Mouse (Mus musculus) ZHBTc4 (cell line): ENCODE measurements around the gene Zeb2.

Experiments used
- DNase-seq: peaks from one replicate; pipeline ENCODE4 v3.0.0-alpha.2; 2011; ENCODE audit warnings: low read depth, low spot score

Zeb2 gene

DNA sequence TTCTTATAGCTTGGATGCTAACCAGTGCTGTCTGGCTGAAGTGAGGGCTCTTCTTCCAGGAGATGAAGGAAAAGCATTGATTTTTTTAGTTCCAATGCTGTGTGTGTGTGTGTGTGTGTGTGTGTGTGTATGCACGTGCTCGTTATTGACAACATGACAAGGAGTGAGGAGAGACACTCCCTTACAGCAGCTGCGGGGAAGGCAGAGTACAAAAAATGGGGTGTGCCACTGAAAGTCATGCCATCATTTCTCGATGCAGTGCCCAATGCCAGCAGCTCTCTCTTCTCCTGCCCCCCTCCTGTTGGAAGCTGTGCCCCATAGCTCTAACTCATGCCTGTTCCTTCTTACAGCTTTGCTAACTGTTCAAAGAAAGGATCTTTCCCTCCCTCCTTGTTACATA is 56.4 kb downstream of the Zeb2 start:
- DNase-seq: no peak

DNA sequence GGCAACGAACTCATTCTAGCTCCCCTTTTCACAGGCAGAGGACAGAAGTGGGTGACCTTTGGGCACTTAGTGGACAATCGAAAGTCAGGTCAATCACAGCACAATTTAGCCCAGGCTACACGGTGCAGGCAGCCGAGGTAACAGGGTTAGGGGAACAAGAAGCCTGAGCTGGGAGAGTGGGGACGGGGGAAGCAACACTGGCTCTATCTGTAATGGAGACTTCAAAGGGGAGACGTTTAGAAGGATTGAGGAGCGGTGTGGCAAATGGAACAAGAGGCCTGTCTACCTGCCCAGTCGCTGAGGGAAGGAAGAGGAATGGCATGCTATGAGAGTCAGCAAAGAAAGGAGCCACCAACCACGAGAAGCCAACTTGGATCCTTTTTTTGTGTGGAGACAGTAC is 57.0 kb downstream of the Zeb2 start:
- DNase-seq: no peak

- DNase-seq: no peak
These were observed 57.6 kb downstream of the Zeb2 start for GRCm38 (mm10) chr2:45059599-45059998.

DNA sequence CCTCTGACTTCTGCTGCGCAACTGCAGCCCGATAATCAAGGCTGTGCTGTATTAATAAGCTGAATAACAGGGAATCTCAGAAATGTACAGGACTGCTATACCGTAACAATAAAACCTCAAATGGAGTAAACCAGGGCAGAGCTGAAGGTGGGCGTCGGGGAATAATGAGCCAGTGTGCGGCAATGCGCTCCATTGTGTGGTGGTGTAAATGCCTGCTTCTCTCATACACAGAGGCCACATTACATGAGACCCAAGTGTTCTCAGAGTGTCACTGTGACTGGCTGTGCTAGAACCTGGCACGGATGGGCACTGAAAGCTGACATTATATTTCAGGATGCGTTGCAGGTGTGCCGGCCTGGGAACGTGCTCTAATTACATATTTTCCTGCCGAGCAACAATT is 58.2 kb downstream of the Zeb2 start:
- no peak for DNase-seq

DNA sequence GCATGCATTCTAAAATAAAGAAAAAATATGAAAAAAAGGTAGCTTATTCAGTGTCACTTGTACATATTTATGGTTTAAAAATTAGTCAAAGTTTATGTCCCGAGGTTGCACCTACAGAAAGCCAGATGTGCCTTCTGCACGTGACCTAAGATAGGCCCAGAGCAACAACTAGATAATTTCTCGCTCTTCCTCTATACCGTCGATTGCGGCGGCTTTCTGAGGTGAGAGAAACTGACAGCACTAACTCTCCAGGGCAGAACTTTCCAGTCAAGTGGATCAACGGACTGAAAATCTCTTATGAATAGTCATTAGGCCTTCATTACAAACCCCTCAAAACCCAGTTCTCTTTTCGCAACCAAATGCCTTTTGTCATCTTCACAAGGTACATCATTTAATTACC is 59.0 kb downstream of the Zeb2 start:
- DNase-seq: no peak

DNA sequence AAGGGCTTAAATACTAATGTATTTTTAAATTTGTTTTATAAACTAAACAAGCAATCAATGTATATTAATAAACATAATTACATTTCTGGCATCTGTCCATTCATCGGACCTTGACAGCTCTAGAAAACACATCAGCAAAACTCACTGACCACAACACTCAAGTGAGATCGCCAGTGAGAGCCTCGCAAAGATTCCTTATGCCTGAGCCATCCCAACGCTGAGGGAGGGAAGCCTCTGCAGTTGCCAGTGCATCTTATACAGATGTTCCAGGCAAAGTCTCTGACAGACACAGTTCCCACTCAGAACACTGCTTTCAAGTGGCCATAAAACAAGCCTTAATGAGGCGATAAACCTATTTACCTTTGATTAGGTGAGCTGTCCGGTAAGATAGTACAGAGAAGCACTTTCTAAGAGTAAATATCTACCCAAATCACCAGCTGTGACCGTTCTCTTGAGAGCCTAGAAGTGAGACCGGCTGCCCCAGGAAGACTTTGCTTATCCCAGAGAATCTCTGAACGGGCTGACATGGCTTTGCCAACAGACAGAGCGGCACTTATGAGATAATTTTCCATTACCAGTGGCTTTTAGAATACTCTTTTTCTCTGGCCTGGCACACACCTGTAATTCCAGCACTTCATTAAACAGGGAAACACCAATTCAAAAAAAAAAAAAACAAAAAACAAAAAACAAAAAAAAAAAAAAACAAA is 60.2 kb downstream of the Zeb2 start:
- DNase-seq: no peak

GRCm38 (mm10) chr2:45055926-45056325 is 61.3 kb downstream of the Zeb2 start:
- DNase-seq: no peak

DNA sequence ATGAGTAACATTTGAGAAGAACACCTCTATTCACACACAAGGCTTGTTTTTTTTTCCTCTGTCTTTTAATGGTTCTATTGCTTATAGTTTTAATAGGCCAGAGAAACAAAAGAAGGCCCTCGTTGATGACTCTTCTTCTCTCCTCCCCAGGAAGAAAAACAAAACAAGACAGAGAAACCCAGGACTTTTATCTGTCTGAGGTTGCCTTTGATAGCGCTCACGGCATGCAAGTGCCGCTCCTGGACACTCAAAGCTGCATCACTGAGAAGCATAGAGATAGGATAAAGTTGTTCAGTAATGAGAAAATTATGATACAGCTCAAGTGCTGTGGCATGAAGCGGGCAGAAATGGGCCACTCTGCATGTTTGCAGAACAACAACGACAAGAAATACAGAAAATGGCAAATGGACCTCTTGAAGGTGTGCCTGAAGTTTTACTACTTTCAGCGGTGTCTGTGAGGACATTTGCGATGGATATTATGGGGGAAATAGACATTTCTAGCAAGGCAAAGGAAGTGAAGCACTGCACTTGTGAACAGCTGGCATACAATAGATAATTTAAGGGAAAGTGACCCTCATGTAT is 62.1 kb downstream of the Zeb2 start:
- no peak for DNase-seq

GRCm38 (mm10) chr2:45054070-45055025 is 62.8 kb downstream of the Zeb2 start:
- DNase-seq: no peak

DNA sequence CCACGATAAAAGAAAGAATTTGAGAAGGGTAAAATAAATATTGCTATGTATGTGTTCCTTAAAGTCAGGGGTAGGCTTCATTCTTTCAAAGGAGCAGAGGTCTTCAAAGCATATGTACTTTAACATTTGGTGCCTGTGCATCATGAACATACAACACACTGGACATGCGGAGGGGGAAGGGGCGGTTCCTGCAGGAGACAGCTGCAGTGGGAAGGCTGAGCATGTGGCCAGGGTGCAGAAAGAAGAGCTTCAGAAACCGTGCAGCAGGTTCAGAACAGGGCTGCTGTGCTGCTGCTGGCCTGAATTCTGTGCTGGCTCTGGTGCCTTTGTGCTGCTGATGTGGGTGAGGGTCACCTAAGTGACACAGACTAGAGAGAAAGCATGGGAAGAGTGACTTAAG is 64.6 kb downstream of the Zeb2 start:
- no peak for DNase-seq

- no peak for DNase-seq
These were observed 65.9 kb downstream of the Zeb2 start for GRCm38 (mm10) chr2:45051321-45051720.

GRCm38 (mm10) chr2:45049923-45050322 is 67.3 kb downstream of the Zeb2 start:
- no peak for DNase-seq

DNA sequence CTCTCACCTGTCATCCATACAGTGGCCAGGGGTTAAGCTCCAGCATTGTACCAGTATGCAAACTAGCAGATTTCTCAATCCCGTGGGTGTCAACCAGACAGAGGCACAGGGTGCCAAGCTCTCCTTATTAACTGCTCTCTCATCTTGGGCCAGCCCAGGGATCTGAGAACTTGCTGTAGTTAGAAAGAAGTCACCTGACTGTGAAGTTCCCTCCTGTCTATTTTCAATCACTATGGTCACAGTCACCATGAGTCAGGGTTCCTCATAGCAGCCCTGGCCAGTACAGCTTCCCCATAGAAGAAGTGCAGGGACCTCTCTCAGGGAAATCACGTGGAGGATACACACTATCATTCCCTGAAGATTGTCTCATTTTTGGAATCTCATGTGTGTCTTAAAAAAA is 67.9 kb downstream of the Zeb2 start:
- DNase-seq: no peak

- DNase-seq: no peak
These were observed 76.4 kb downstream of the Zeb2 start for GRCm38 (mm10) chr2:45040706-45041312.

DNA sequence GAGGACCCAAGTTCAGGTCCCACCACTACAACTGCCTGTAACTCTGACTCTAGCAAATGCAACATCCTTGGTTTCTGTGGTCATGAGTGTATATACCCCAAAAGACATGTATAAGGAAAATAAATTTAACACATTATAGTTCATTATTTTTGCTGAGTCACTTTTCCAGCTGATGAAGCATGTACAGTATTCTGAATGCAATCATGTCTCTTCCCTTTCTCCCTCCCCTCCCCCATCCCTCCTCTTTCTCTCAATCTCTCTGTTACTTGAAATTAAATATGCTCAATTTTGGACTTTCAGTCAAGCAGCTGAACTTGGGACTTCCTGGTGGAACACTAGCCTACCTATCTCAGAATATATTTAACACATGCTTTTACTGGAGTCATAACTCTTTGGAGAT is 77.7 kb downstream of the Zeb2 start:
- no peak for DNase-seq

GRCm38 (mm10) chr2:45028091-45028638 is 89.0 kb downstream of the Zeb2 start:
- DNase-seq: no peak

GRCm38 (mm10) chr2:45017186-45017800 is 99.9 kb downstream of the Zeb2 start:
- no peak for DNase-seq

GRCm38 (mm10) chr2:45013325-45013724 is 103.9 kb downstream of the Zeb2 start:
- DNase-seq: no peak

GRCm38 (mm10) chr2:45012676-45013075 is 104.5 kb downstream of the Zeb2 start:
- DNase-seq: no peak

DNA sequence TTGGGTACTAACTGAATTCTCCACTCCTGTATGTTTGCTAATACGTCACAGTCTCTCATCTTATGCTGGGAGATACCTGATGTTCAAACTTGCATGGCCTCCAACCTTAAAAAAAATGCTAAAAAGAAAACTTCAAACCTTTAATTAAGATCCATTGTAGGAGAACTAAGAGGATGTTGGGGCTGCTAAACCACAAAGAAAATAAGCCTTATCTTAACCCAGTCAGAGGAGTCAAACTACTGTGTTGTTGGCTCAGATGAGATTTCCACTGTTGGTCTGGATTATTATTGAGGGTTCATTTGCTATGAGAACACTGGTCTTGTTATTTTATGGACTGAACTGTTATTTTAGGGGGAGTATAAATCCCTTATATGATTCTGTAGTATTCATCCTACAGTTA is 106.5 kb downstream of the Zeb2 start:
- DNase-seq: no peak

DNA sequence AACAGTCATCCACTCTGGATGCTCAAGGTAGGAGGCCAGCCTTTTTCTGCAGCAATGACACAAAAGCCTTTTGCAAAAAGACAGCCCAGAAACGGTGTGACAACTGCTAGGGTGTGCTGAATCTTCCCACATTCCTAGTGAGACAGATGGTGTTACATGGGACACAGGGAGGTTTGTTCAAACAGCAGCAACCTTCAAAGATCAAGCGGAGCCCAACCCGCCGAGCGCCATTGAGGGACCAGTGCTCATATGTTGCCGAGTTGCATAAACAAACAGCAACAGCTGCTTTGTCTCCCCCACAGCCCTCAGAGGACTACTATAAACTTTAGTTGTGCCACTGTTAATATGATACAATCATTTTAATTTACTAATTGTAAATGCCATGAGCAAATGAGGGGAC is 117.3 kb downstream of the Zeb2 start:
- DNase-seq: peak; percentile 30
